Mouse (Mus musculus) adrenal gland, adult (tissue): Measurements from ENCODE around the gene Hmg20b.

Experiments
- DNase-seq, 2 experiments: peaks; one replicate each; pipeline ENCODE4 v3.0.0; 2022 to 2023; ENCODE audit warnings: low spot score in 1 of 2; ENCODE audit not compliant: inconsistent age in 2 of 2

Hmg20b gene

GRCm38 (mm10) chr10:81350351-81351063 lies at the start of gene Hmg20b:
Hmg20b (minus strand) TSS chr10:81350480.
- peak; percentile 99 to 100 for DNase-seq

GRCm38 (mm10) chr10:81399798-81400308 lies 49.6 kb upstream of the Hmg20b start:
- DNase-seq, result no peak

- no peak for DNase-seq
Measured at GRCm38 (mm10) chr10:81399296-81399695, 49.0 kb upstream of the Hmg20b start.

- DNase-seq, result no peak
Measured at GRCm38 (mm10) chr10:81396749-81397148, 46.5 kb upstream of the Hmg20b start.

GRCm38 (mm10) chr10:81395865-81396264 lies 45.6 kb upstream of the Hmg20b start:
- DNase-seq, result no peak

- peak; percentile 51 to 86 for DNase-seq
Measured at GRCm38 (mm10) chr10:81395127-81395526, 44.8 kb upstream of the Hmg20b start.

GRCm38 (mm10) chr10:81393456-81394063 lies 43.3 kb upstream of the Hmg20b start:
- peak in 1 of 2 experiments; percentile 61 for DNase-seq

GRCm38 (mm10) chr10:81392781-81393185 lies 42.5 kb upstream of the Hmg20b start, which contains the start of gene Smim24:
Smim24 (plus strand) TSS chr10:81393051.
- no peak for DNase-seq

GRCm38 (mm10) chr10:81392270-81392669 lies 42.0 kb upstream of the Hmg20b start:
- DNase-seq, result no peak

GRCm38 (mm10) chr10:81390678-81390965 lies 40.3 kb upstream of the Hmg20b start:
- peak in 1 of 2 experiments; percentile 64 for DNase-seq

- DNase-seq, result peak; percentile 76 to 93
Measured at GRCm38 (mm10) chr10:81389801-81390677, 39.8 kb upstream of the Hmg20b start.

- DNase-seq, result peak; percentile 69 to 85
Measured at GRCm38 (mm10) chr10:81389373-81389772, 39.1 kb upstream of the Hmg20b start.

GRCm38 (mm10) chr10:81388505-81389055 lies 38.3 kb upstream of the Hmg20b start, which contains the start of gene Gm48552:
Gm48552 (plus strand) TSS chr10:81389005.
- DNase-seq, result no peak

- no peak for DNase-seq
Measured at GRCm38 (mm10) chr10:81387716-81388115, 37.4 kb upstream of the Hmg20b start.

GRCm38 (mm10) chr10:81385603-81386306 lies 35.5 kb upstream of the Hmg20b start:
- peak; percentile 42 to 63 for DNase-seq

- DNase-seq, result no peak
Measured at GRCm38 (mm10) chr10:81384605-81384982, 34.3 kb upstream of the Hmg20b start.

- DNase-seq, result peak; percentile 98 to 100
Measured at GRCm38 (mm10) chr10:81383802-81384604, 33.7 kb upstream of the Hmg20b start, which contains the start of the genes Dohh and Gm48551. Dohh (plus strand) TSS chr10:81384428. Gm48551 (plus strand) TSS chr10:81384466.

GRCm38 (mm10) chr10:81382039-81382438 lies 31.8 kb upstream of the Hmg20b start:
- no peak for DNase-seq

GRCm38 (mm10) chr10:81379809-81380378 lies 29.6 kb upstream of the Hmg20b start:
- DNase-seq, result no peak
